Mouse (Mus musculus) adrenal gland, adult 2 months (tissue): ENCODE measurements around the gene Sh3rf3. TPM values are rescaled to one million over a fixed set of nuclear protein-coding genes. Genes with fewer than 3 reads are reported as not detected.

Experiments used
- DNase-seq: peaks from one replicate; pipeline ENCODE4 v3.0.0; 2021
- microRNA-seq, 2 experiments: library from miRNA; unstranded; fragments of <30 nt; microRNA quantifications; one replicate each; pipeline ENCODE4 v1.2.0; 2021
- polyA plus RNA-seq: library from polyadenylated mRNA; depleted of rRNA; stranded (reverse); fragments of >200 nt; gene quantifications from 2 replicates; pipeline ENCODE4 v1.2.3, GENCODE M21; 2012; rRNA removed
- total RNA-seq, 2 experiments: library from RNA; stranded (reverse); gene quantifications; 2 replicates each; pipeline ENCODE4 v1.2.3; 2021

Gene Sh3rf3
- total and polyA plus RNA-seq, 3 experiments: 1.0 to 2.5 (median 1.9) TPM

DNA sequence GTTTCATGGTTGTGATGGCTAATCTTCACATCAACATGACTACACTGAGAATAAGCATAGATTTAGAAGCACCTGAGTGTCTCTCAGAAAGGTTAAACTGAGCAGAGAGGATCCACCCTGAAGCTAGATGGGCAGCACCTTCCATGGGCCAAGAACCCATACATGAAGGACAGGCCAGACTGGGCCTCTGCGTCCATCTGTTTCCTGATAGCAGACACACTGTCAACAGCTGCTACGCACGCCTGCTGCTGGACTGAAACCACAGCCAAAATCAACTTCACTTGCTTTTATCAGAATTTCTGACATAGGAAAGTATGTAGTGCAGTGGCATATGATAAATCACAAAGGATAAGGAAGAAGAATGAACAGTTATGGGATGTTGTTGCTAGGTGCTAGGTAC lies 366.5 kb downstream of the Sh3rf3 start:
- DNase-seq: no peak

DNA sequence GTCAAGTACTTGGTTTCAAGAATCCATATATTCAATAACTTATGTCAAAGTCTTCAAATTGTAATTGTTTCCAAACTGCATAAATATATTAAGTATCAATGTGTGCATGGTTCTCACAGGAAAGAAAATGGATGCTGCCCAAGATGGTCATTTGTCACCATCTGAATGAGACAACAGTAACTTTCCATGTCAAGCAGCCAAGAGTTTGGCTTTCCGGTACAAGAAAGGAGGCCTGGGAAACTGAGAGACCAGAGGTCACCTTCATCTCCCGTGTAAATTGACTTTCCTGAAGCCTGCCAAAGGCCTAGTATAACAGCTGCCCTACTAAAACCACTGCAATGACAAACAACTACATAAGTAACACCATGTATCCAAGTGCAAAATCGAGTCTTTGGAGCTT lies 369.1 kb downstream of the Sh3rf3 start:
- DNase-seq: no peak

Small RNA genes within 50 kb of the gene (microRNA-seq; reads per million reads assigned to microRNA genes)
- gene Gm27672: 0 reads per million in 2 experiments

Other genes with a start within 250 kb of the Sh3rf3 start
- 1 to 10 TPM in 1 of 2 experiments, not detected in 1; 1.5 TPM for gene Edar, start 137.7 kb upstream of the Sh3rf3 start, total RNA-seq
- 0.04 and 0.07 TPM in 2 replicates for gene Edar, start 137.7 kb upstream of the Sh3rf3 start, polyA plus RNA-seq
- not detected for gene Gm17542, start 95.1 kb upstream of the Sh3rf3 start, total RNA-seq
- gene Gm17542, start 95.1 kb upstream of the Sh3rf3 start, polyA plus RNA-seq: not detected in 2 replicates